Mouse (Mus musculus) adrenal gland, adult 8-10 months (tissue): Measurements from ENCODE around the gene Ranbp9. TPM values are rescaled to one million over a fixed set of nuclear protein-coding genes. Genes with fewer than 3 reads are reported as not detected.

Experiments used
- DNase-seq: peaks from one replicate; pipeline ENCODE4 v3.0.0; 2022
- total RNA-seq, 4 experiments: library from RNA; stranded (reverse); gene quantifications; 2 replicates each; pipeline ENCODE4 v1.2.4; 2022

Ranbp9 gene
- 10 to 100 TPM; 55.1 to 70.8 (median 61.1) TPM for total RNA-seq

DNA sequence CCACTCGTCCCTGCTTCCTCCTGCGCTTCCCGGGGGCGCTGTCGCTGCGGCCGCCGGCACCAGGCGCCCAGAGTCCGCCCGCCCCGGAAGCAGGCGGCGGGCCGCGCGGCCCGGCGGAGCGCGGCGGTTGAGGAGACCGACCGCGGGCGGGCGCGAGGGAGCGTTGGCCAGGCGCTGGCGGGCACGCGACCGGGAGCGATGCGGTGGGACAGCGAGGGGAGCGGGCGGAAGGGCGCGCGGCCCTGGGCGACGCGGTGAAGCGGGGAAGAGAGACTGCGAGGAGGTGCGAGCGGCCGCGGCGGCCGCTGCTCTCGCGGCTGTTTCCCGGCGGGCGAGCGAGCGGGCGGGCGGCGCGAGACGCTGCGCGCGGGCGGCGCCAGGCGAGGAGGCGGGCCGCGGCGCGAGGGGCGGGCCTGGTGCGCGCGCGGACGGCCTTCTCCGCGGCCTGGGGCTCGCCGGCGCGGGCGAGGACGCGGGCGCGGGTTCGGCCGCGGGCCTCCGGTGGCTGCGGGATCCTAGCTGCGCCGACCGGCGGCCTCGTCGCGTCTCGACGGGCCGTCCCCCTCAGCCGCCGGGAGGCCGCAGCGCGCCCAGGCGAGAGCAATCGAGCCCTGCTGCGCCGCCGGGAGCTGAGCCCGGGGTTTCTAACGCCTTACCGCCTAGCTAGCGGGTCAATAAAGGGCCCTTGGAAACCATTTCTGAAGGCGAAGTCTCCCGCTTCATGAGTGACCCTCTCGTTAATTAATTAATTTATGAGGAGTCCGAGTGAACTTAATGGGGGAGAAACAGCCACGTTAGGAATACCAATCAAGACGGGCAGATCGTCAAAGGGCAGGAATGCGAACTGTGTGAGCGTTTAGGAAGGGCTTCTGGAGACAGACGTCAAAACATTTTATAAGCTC lies at the start of gene Ranbp9:
Gene Ranbp9 (minus strand): TSS at position 326 of the 902 bp plus-strand sequence.
- DNase-seq = peak; percentile 55

DNA sequence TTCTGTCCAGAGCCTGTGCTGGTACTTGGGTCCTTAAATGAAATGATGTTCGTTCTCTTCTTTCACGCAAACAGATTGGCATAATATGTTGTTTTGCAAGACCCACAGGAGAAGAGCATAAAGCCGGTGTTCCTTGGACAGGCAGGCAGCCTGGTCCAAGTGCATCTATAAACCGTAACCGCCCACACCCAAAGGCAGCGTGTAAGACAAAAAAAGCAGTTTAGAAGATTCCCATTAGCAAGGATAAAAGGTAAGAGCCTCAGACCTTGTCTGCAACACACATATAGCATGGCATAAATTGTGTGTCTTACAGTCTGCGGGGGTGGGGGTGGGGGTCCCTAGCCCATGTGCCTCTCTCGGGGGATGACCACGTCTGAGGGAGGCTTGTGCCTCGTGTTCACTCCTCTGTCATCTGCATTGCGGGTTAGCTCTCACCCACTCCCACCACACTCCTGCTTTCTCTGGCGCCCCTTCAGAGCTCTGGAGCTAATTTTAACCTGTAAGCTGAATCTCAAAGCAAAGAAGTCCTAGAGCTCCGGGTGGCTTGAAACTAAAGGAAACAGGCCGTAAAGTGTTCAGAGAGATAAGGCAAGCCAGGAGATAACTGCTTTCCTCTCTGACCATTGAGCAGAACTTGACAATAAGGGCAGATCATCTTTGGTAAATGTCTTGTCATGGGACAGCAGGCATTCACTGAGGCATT lies 49.2 kb upstream of the Ranbp9 start:
- DNase-seq = no peak

DNA sequence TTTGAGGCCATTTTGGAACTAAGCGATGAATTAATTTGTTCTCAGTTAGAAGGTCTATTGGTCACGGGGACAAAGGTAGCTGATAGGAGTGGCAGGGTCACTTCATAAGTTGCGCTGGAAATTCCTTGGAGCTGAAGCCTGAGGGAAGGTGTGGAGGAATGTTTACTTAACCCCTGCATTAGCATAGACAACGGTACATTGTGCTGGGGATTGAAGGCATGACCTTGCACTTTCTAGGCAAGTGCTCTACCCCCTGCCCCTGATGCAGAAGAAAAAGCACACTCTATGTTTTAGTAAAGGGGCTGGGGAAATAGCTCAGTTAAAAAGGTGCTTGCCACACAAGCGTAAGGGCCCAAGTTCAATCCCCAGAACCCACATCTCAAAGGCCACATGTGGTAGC lies 45.2 kb upstream of the Ranbp9 start:
- no peak for DNase-seq

DNA sequence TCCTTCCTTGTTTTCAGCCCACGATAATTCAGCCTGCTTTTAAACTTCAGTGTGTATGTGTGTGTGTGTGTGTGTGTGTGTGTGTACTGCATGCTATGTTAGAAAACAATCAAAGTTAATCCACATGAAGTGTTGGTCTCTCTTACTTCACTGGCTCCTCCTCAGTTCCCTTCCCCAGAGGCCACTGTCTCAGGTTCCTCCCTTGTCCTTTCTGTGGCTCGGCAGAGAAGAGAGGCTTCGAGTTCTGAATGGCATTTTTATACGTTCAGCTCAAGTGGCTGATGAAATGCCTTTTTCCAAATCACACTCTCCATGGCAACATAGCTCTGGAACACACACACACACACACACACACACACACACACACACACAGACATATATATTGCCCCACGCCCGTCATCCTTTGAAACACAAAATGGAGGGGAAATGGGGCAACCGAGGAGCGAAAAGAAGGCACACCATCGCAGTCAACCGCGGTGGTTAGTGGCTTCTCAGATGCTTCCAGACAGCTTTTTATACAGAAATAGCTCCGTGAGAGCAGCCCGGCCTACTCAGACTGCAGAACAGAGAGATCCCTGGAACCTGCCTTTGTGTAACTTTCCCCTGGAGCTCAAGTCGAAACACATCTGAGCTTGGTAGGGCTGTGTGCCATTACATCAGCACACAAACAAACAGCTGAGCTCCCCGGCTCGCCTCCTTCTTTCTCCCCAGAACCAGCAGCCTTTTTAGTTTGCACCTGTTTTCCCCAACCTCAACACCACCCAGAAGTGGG lies 44.5 kb upstream of the Ranbp9 start:
- no peak for DNase-seq

DNA sequence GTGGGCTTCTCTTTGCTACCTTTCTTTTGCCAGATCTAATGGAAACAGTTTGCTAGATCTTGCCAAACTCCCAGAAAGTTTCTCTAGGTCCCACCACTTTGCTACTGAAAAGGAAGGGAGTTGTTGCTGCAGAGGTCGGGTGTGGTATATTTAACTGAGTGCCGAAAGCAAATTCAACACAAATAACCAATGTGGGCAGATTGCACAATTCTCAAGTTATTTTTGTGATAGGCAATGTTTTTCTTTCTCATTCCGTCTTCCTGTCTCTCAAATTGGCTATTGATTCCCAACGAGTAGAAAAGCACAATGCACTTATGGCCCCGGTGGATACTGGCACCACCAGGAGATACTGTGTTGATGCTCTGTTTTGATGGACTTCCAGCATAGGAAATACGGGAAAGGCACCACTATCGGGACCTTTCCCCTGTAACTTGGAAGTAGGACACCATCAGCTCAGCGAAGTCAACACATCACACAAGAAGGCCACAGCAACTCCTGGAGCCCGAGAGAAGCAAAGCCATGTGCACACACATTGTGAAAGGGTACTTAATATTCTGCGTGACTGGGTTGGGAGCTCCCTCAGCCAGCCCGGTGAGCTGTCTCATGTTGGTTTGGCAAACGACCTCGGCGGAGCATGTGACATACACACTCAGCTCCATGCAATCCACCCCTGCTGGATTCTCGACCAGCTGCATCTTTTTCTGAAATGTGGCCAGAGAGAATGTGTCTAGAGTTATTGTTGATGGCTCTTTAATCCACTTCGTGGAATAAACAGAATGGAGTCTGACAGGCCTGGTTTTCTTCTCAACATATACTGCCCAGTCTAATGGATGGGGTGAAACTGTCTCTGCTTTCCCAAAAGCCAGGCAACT lies 43.6 kb upstream of the Ranbp9 start:
- DNase-seq = peak; percentile 27

DNA sequence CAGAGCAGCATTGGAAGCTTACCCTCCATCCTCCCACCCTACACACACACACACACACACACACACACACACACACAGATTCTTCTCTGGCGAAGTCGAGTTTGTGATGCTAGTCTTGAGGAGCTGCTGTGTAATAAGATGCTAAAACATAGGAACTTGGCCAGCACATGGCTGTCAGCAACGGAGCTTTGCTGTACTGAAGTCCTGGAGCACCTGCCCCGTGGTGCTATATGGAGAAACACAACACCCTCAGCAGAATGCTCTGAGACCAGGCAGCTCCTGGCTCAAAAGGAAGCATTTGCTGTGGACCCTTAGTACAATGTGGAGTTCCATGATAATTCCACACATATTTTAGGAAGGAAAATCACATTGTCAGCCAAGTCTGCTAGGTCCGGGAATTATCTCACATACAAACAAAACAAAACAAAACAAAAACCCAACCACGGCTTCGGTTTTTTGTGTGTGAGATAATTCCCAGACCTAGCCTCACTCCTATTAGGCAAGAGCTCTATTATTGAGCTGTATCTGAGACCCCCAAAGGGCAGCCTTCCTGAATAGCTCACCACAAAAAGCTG lies 42.9 kb upstream of the Ranbp9 start:
- DNase-seq = no peak

DNA sequence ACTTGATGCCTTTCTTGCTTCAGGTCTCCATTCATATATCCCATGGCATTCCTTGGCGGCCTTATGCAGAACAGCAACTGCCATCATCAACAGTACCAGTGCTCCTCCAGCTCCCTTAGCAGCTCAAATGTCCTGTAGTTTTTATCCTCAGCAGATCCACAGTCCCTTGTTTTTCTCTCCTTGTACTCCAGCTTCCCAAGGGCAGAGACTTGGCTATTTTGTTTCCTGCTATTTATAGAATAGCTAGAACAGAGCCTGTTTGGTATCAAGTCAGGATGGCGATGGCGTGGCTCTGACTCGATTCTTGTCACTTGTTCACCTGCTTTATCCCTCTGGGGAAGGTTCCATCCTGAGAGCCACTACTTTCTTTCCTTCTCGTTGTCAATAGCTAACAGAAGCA lies 40.9 kb upstream of the Ranbp9 start:
- DNase-seq = no peak

DNA sequence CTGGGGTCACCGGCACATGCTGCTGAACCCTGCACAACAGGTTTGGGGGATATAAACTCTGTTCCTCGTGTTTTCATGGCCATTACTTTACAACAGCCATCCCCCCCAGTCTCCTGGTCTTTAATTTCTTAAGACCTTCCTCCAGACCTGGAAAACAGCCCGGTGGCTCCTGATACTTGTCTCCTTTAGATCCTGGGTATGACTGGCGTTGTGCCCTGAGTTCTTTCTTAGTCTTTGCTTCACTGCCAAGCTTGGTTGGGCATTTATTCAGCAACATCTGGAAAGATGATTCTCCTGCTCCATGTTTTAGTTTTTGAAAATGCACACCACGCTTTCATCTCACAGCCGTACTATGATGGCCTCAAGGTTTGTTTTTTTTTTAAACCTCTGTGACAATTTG lies 38.2 kb upstream of the Ranbp9 start:
- no peak for DNase-seq

DNA sequence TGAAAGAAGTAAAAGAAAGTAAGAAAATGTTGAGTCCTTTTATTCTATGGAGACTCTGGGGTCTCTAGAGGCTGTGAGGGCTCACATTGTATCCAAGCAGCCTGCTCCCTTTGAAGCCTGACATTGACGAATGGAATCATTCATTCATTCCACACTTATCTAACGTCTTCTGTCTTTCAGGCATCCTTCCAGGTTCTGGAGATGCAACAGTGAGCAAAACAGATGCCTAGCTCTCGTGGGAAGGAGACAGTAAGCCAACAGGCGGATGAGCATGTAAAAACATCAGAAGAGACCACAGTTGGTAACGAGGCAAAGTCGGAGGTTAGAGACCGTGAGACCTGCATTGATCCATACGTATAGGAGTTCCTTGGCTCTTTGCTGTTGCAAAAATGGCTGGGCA lies 36.3 kb upstream of the Ranbp9 start:
- no peak for DNase-seq

DNA sequence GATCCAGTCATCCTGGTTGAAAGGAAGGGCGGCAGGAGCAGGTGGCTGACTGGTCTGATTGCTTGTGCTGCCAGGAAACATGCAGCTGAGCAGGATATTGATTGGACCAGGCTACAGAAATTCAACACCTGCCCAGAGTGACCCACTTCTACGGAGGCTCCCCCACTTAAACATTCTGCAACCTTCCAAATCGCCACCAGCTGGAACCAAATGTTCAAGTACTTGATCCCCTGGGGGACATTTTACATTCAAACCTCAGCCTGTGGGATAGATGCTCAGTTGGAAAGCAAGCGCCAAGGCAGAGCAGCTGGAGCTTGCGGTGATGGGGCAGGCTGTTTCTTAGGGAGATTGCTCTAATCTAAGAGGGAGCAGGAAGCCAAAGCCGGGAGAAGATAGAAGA lies 35.8 kb upstream of the Ranbp9 start:
- no peak for DNase-seq

DNA sequence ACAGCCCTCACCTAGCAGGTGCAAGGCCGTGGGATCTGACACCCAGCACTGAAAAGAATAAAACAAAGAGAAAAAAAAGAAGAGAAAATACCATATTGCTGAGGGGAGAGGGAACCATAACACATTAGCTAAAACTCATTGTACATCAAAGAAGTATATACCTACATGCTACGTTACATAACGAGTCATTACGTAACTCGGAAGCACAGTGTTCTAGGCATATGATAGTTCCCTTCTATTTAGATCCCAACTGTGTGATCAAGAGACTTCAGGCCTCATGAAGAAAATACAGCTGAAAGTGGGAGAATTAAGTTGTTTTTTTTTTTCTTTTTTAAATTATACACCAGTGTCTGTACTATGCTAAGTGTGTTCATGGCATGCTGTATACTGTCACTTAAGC lies 35.0 kb upstream of the Ranbp9 start:
- DNase-seq = no peak

DNA sequence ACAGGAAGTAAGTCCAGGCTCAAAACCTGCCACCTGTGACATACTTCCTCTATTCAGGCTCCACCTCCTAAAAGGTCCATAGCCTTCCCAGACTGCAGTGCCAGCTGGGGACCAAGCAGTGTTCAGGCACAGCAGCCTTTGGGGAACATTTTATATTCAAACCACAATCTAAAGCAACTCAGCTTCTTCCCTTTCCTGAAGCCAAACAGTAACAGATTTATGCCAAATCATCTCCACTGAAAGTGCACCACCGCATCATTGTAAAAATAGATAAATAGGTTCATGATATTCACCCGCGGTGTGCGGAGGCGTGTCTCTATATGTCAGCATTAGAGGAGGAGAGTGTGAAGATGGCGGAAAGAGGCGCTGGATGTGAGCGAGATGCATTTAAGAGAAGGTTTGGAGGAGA lies 33.9 kb upstream of the Ranbp9 start:
- DNase-seq = no peak

DNA sequence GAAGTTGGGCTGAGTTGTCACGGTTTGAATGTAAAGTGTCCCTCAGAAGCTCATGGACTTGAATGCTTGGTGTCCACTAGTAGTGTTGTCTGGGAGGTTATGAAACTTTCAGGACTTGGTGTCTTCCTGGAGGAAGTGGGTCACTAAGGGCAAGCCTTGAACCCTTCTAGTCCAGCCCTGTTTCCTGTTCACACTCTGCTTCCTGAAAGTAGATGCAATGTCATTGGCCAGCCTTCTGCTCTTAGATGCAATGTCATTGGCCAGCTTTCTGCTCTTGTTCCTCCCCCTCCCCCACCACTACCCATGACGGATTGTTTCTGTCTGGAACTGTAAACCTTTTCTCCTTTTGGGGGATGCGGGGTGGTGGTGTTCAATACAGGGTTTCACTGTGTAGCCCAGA lies 31.7 kb upstream of the Ranbp9 start:
- no peak for DNase-seq

DNA sequence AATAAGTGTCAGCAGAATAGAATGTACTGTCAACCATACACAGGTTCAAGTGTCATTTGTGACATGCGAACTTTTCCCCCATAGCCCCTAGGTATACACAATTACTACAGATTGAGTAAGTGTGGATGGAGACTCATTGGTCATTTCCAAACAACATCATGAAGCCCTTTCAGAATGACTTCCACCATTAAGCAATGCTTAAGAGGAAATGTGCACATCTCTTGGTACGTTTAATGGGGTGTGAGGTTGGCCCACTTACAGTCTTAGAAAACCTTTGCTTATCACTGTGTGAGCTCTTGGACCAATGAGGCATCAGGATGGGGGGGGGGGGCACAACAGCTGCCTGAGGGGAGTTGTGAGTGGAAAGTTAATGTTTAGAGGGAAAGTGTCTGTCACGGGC lies 24.7 kb upstream of the Ranbp9 start:
- DNase-seq = no peak

DNA sequence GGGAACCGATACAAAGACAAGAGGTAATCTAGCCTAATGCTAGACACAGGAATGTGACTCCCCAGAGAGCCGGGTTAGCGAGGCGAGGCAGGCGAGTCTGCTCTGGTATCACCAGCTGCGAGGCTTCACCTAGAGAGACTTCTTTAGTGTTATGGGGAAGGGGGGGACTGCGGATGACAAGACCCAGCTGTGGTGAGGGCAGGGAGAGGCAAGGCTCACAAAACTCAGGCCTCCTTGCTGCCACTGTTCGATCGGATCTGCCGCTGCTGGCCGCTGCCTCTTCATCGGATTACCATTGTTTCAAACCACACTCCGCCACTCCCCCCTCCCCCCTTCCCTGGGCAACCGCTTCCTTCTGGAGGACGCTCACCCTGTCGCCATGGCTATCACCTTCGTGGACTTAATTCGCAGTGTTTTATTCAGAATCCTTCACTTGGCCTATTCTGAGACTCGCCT lies 22.3 kb upstream of the Ranbp9 start:
- DNase-seq = no peak

DNA sequence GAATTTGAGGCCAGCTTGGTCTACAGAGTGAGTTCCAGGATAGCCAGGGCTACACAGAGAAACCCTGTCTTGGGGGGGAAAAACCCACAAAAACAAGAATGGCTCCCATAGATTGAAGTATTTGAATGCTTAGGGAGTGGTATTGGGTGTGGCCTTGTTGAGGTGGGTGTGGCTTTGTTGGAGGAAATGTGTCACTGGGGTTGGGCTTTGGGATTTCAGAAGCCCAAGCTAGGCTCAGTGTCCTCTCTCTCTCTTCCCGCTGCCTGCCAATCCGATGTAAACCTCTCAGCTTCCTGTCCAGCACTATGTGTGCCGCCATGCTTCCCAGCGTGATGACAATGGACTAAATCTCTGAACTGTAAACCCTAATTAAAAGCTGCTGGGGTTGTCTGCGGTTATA lies 20.5 kb upstream of the Ranbp9 start:
- no peak for DNase-seq

DNA sequence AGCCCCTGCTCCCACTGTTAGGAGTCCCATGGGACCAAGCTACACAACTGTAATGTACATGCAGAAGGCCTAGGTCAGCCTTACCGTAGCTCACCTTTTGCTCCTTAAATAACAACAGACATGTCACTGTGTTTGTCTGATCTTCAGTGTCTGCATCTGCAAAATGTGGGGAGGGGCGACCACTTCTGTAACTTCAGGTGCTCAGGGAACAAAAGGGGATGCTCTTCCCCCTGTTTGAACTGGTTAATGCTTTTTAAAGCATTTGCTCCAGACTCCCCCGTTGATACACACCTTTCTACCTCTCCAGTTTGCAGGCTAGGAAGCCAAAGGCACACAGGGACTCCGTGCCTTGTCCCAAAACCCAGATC lies 19.4 kb upstream of the Ranbp9 start:
- DNase-seq = no peak

DNA sequence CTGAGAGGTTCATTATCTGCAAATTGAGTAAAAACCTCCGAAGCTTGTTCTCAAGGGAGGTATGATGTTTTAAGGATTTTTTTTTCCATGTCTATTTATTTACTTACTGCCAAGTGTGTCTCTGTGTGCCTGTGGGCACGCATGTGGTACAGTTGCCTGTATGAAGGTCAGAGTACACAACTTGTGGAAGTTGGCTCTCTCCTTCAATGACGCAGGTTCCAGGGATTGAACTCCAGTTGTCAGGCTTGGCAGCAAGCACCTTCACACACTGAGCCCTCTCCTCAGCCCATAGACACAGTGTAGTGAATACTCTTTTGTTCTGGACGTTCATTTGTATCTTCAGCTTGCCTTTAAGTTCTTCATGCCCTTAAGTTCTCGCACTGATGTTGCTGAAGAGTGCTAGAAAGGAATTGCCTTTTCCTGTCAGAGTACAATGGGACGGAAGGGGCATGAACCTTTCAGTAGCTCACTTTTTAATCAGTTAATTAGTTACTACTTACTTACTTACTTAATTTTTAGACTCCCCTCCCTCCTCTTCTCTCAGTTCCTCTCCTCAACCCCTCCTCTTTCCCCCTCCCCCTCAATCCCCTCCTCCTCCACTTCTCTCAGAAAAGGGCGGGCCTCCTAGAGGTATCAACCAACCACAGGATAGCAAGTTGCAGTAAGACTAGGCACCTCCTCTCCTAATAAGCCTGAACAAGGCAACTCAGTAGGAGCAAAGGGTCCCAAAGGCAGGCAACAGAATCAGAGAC lies 18.8 kb upstream of the Ranbp9 start:
- DNase-seq = no peak

DNA sequence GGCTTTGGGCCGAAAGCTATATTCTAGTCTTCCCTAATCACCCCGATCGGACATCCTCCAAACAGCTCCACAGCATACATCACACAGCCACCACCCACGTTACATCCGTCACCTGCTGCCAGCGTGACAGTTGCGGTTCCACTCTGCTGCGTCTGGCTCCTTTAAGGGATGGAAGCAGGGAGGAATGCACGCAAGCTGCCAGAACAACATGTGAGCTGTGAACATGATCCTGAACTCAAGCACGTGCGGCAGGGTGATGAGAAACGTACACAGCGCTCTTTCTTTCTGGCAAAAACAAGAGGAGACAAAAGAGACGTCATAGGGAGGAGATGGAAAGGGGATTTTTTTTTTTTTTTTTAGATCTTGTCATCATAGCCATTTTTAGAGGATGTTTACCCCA lies 17.8 kb upstream of the Ranbp9 start:
- no peak for DNase-seq

DNA sequence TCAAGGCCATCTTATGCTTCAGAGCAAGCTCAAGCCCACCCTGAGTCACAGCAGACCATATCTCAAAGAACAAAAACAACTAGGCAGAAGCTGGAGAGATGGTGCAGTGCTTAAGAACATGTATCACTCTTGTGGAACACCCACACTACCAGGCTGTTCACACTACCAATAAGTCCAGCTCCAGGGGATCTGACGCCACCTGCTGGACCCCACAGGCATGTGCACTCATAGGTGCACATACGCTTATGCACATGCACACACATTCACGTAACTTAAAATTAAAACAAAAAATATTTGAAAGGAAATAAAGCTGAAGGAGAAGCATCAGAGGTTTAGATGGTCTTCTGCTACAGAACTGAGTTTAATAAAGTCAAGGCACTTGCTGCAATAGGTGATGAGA lies 16.7 kb upstream of the Ranbp9 start:
- DNase-seq = no peak

DNA sequence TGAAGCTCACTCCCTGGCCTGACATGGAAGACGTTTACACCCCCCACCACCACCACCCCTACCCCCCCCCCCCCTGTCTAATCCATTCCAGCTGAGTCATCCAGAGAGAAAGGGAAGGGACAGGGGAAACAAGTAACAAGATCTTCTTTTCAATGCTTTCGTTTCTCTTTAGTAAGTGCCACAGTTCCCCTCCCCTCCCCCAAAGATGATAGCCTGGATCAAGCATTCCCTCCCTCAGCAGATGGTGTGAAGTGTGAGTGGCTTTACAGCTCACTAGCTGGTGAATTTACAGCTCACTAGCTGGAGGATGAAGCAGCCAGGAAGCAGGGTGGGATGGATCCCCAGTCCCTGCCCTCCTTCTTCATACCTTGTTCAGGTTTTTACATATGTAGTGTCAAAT lies 15.6 kb upstream of the Ranbp9 start:
- DNase-seq = no peak
